Mouse (Mus musculus) cortical plate, adult 2 months (tissue): ENCODE data around the gene Ifnlr1.
A peak's percentile ranks its signal among the peaks of the same experiment; 100 is the strongest.

ENCODE experiments used
- CTCF ChIP-seq: fragments of 200-500 bp; IDR thresholded peaks from 2 replicates; pipeline ENCODE4 v1.5.1; 2011; ENCODE audit warnings: mild to moderate bottlenecking, control low read depth, low read length; ENCODE audit not compliant: insufficient read depth; ENCODE audit errors: extremely low read depth
- POLR2A ChIP-seq: fragments of 200-500 bp; IDR thresholded peaks from 2 replicates; pipeline ENCODE4 v1.6.1; 2011; ENCODE audit warnings: mild to moderate bottlenecking, low read length, control low read depth; ENCODE audit not compliant: insufficient read depth; ENCODE audit errors: extremely low read depth

DNA sequence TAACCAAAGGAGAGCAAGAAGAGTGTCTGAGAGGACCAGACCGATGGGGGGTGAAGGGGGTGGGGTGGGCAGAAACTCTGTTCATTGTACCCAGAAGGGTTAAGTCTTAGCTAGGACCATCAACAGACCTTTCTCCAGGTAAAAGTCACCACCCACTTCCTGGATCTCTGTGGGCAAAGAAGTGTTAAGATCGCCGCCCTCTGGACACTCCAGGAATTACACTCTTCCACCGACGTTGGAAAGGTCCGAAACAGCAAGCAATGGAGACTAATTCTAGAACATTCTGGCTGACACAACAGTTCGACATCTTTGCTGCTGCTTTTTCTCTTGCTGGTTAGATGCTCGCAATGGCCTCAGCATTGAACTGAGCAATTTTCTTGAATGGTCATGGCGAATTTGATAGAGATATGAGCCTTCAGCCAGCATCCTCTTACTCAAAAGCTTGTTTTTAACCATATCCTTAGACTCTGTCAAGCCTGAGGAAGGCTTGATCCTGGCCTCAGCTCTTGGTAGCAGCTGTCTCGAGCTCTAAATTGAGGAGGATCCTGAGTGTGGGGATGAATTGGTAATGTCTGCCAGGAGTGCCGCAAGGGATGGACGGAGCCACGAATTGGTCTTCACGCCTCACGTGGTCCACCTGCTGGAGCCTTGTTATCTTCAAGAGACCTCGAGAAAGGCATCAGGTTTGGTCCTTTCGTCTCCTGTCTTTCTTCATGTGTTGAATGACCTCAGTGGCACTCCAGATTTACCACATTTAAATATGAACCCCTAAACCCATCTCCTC lies 19.7 kb upstream of the Ifnlr1 start:
- peak; percentile 49; the same call in 1 of the 2 replicates for TF ChIP-seq CTCF
- TF ChIP-seq POLR2A = no peak
